Mouse (Mus musculus) embryonic fibroblast, embryonic 13.5 days (primary cell): ENCODE measurements at regions not wholly inside any gene's neighbourhood (a gene's known extent, or its start where the extent isn't known, plus 50 kb on each side); places are given as distances from the start of the nearest gene placed in this dataset.

Experiments used
- CTCF ChIP-seq: IDR thresholded peaks from 2 replicates; pipeline ENCODE4 v1.5.1; 2011; ENCODE audit warnings: mild to moderate bottlenecking, control low read depth, low read length, moderate library complexity, borderline replicate concordance; ENCODE audit not compliant: insufficient read depth
- POLR2A ChIP-seq: IDR thresholded peaks from 2 replicates; pipeline ENCODE4 v1.6.1; 2011; ENCODE audit warnings: low read depth, mild to moderate bottlenecking, control low read depth, low read length, moderate library complexity

DNA sequence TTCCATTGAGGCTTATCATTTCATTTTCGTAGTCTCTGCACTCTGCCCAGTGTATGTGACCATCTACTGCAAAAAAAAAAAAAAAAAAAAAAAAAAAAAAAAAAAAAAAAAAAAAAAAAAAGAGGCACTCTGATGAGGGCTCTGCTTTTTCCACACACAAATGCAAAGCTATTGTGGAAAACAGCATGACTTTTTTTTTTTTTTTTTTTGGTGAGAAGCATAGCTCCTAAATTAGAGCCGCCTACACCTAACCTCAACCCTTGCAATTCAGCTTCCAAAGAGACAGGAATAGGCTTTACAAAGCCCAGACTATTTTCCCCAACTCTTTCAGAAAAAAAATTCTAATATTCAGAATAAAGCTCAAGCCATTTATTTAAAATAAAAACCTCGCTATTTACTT lies 54.0 kb upstream of the B430305J03Rik start:
- TF ChIP-seq CTCF (no peak), POLR2A (no peak)
